Mouse (Mus musculus): ENCODE results near the gene Tmub2. TPM values are rescaled to one million over a fixed set of nuclear protein-coding genes. Genes with fewer than 3 reads are reported as not detected.

Tmub2 gene
- total and polyA plus RNA-seq, 3 experiments: 27.0 to 32.9 (median 31.0) TPM

- dilution Hi-C loops (cut with MboI; ENCODE audit: extremely low pct_ligation_motif_present, extremely low pct_unique_long_range_greater_than_20kb, low sequenced_read_pairs) (no loop called here), in situ Hi-C loops (cut with MboI; ENCODE audit: low pct_ligation_motif_present, low pct_unique_long_range_greater_than_20kb, low sequenced_read_pairs) (no loop called here)
- H3K4me3 ChIP-seq (replicated peaks in 1 of 3; ENCODE audit: low read depth in 2 of 3, low read length in 2 of 3, poor library complexity in 1 of 3): no peak overlapping the region
- H3K4me1 ChIP-seq (ENCODE audit: control insufficient read depth in 1 of 2, insufficient read depth in 2 of 2): peaks cover 8 to 28% of the 10 kb centered on the region in 2 experiments
- no peak for TF ChIP-seq POLR2A (IDR thresholded peaks at IDR 0.05; ENCODE audit: low read depth, low read length)
- TF ChIP-seq CTCF (conservative IDR thresholded peaks at IDR 0.05 in 1 of 2, IDR thresholded peaks at IDR 0.05 in 1 of 2; ENCODE audit: low read depth in 2 of 2, low read length in 2 of 2): no peak
- peaks cover 3% of the 10 kb centered on the region; the same call in 1 of the 2 replicates for H3K79me2 ChIP-seq (replicated peaks; ENCODE audit: control insufficient read depth, extremely low read depth, insufficient read depth, poor library complexity, severe bottlenecking)
- peaks cover 0 to 4% of the 10 kb centered on the region in 2 experiments for H3K36me3 ChIP-seq (replicated peaks in 1 of 2; ENCODE audit: control insufficient read depth in 1 of 2, insufficient read depth in 1 of 2, low read length in 1 of 2)
- peaks cover 24% of the 10 kb centered on the region for H3K27me3 ChIP-seq (replicated peaks)
- peak overlapping the region; percentile 62; the same call in 1 of the 2 replicates for H3K4me2 ChIP-seq (ENCODE audit: insufficient read depth, low read depth, poor library complexity, severe bottlenecking)
- DNase-seq (ENCODE audit: extremely low read depth): no peak
- H3K9me3 ChIP-seq (replicated peaks; ENCODE audit: low read length): peaks cover 11% of the 10 kb centered on the region
- no peak overlapping the region for H3K9ac ChIP-seq (ENCODE audit: insufficient read depth, low read depth)
- no peak overlapping the region for H3K27ac ChIP-seq (ENCODE audit: insufficient read depth, low read depth)
Measured at GRCm38 (mm10) chr11:102245581-102246272, 39.0 kb upstream of the Tmub2 start.

- dilution Hi-C loops (cut with MboI; ENCODE audit: extremely low pct_ligation_motif_present, extremely low pct_unique_long_range_greater_than_20kb, low sequenced_read_pairs): no loop called here
- no peak overlapping the region for H3K4me2 ChIP-seq (ENCODE audit: insufficient read depth, low read depth, poor library complexity, severe bottlenecking)
- H3K4me1 ChIP-seq (ENCODE audit: control insufficient read depth in 1 of 2, insufficient read depth in 2 of 2): peaks cover 8 to 28% of the 10 kb centered on the region in 2 experiments
- DNase-seq (ENCODE audit: extremely low read depth): no peak
- H3K4me3 ChIP-seq (replicated peaks in 1 of 3; ENCODE audit: low read depth in 2 of 3, low read length in 2 of 3, poor library complexity in 1 of 3): no peak overlapping the region
- H3K27ac ChIP-seq (ENCODE audit: insufficient read depth, low read depth): no peak overlapping the region
- H3K79me2 ChIP-seq (replicated peaks; ENCODE audit: control insufficient read depth, extremely low read depth, insufficient read depth, poor library complexity, severe bottlenecking): peaks cover 3% of the 10 kb centered on the region; the same call in 1 of the 2 replicates
- in situ Hi-C loops (cut with MboI; ENCODE audit: low pct_ligation_motif_present, low pct_unique_long_range_greater_than_20kb, low sequenced_read_pairs): no loop called here
- H3K9me3 ChIP-seq (replicated peaks; ENCODE audit: low read length): peaks cover 11% of the 10 kb centered on the region
- peaks cover 0 to 9% of the 10 kb centered on the region in 2 experiments for H3K36me3 ChIP-seq (replicated peaks in 1 of 2; ENCODE audit: control insufficient read depth in 1 of 2, insufficient read depth in 1 of 2, low read length in 1 of 2)
- H3K27me3 ChIP-seq (replicated peaks): peaks cover 21% of the 10 kb centered on the region
- no peak overlapping the region for H3K9ac ChIP-seq (ENCODE audit: insufficient read depth, low read depth)
- TF ChIP-seq PAX5 (IDR thresholded peaks at IDR 0.05; ENCODE audit: low read length) (no peak), ZC3H11A (IDR thresholded peaks at IDR 0.05; ENCODE audit: low read depth, low read length) (no peak), MYC (IDR thresholded peaks at IDR 0.05; ENCODE audit: low read depth, low read length) (no peak), IRF4 (IDR thresholded peaks at IDR 0.05; ENCODE audit: low read depth, low read length) (no peak), KAT2A (IDR thresholded peaks at IDR 0.05; ENCODE audit: insufficient replicate concordance, low read length) (no peak), MAX (IDR thresholded peaks at IDR 0.05; ENCODE audit: low read length) (no peak), USF1 (IDR thresholded peaks at IDR 0.05; ENCODE audit: low read depth, low read length) (no peak), GABPA (IDR thresholded peaks at IDR 0.05; ENCODE audit: insufficient replicate concordance, low read depth, low read length) (no peak), ETS1 (conservative IDR thresholded peaks at IDR 0.05; ENCODE audit: low read depth, low read length) (no peak)
Measured at GRCm38 (mm10) chr11:102246273-102246635, 38.5 kb upstream of the Tmub2 start.

- dilution Hi-C loops (cut with MboI; ENCODE audit: extremely low pct_ligation_motif_present, extremely low pct_unique_long_range_greater_than_20kb, low sequenced_read_pairs) (no loop called here), in situ Hi-C loops (cut with MboI; ENCODE audit: low pct_ligation_motif_present, low pct_unique_long_range_greater_than_20kb, low sequenced_read_pairs) (no loop called here)
- Histone ChIP-seq H3K4me3 (replicated peaks in 1 of 3; ENCODE audit: low read depth in 2 of 3, low read length in 2 of 3, poor library complexity in 1 of 3) (no peak overlapping the region), H3K36me3 (replicated peaks in 1 of 2; ENCODE audit: control insufficient read depth in 1 of 2, insufficient read depth in 1 of 2, low read length in 1 of 2) (peaks cover 3 to 15% of the 10 kb centered on the region in 2 experiments), H3K9ac (ENCODE audit: insufficient read depth, low read depth) (no peak overlapping the region), H3K79me2 (replicated peaks; ENCODE audit: control insufficient read depth, extremely low read depth, insufficient read depth, poor library complexity, severe bottlenecking) (peaks cover 3% of the 10 kb centered on the region; the same call in 1 of the 2 replicates), H3K4me2 (ENCODE audit: insufficient read depth, low read depth, poor library complexity, severe bottlenecking) (no peak overlapping the region), H3K27me3 (replicated peaks) (peaks cover 19% of the 10 kb centered on the region), H3K9me3 (replicated peaks; ENCODE audit: low read length) (peaks cover 6% of the 10 kb centered on the region), H3K4me1 (ENCODE audit: control insufficient read depth in 1 of 2, insufficient read depth in 2 of 2) (peaks cover 8 to 28% of the 10 kb centered on the region in 2 experiments), H3K27ac (ENCODE audit: insufficient read depth, low read depth) (no peak overlapping the region)
- TF ChIP-seq CTCF (conservative IDR thresholded peaks at IDR 0.05 in 1 of 2, IDR thresholded peaks at IDR 0.05 in 1 of 2; ENCODE audit: low read depth in 2 of 2, low read length in 2 of 2) (peak in 1 of 2 experiments; percentile 47; a peak in 2 of 4 replicates), USF1 (IDR thresholded peaks at IDR 0.05; ENCODE audit: low read depth, low read length) (no peak), RCOR1 (conservative IDR thresholded peaks at IDR 0.05; ENCODE audit: low read depth, low read length) (no peak), ETS1 (conservative IDR thresholded peaks at IDR 0.05; ENCODE audit: low read depth, low read length) (no peak), ZNF384 (IDR thresholded peaks at IDR 0.05; ENCODE audit: low read depth, low read length) (0 out of 2 replicates have a peak, but pooled peaks have one; percentile 13), SMC3 (IDR thresholded peaks at IDR 0.05; ENCODE audit: low read depth, low read length) (peak; percentile 18; the same call in 1 of the 2 replicates)
- no peak for DNase-seq (ENCODE audit: extremely low read depth)
Measured at GRCm38 (mm10) chr11:102246871-102247270, 37.9 kb upstream of the Tmub2 start.

Measured in CH12.LX (cell line).